Mouse (Mus musculus) kidney, adult 8-10 months (tissue): ENCODE results near the gene Ythdf1.

Source experiments
- DNase-seq, 2 experiments: peaks; one replicate each; pipeline ENCODE4 v3.0.0; 2022

Gene Ythdf1

DNA sequence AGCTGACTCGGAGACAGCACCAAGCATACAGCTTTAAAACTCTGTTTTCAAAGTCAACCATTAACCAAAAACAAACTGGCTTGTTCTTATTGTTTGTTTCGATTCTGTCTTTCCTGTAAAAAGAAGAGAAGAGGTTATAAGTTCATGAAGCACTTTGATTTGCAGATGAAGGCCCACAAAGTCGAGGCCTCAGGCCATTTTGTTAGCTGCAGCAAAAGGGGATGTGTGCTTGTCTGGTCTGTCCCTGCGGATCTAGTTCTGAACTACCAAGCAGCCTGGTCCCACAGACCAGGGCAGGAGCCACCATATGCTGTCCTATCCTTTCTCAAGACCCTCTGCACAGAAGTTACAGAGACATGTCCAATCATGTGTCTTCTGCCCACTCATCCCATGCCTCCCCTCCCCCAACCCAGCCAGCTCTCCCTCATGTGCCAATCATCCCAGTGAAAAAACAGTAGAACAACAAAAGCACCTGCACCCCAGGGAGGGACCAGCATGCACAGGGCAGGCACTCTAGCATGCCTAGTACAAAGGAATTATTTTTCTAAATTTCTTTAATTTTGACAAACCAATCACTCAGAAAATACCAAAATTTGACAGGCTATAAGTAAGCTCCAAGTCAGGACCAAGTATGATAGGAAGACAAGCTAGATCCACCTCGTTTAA lies 15.1 kb downstream of the Ythdf1 start:
- DNase-seq, result no peak

DNA sequence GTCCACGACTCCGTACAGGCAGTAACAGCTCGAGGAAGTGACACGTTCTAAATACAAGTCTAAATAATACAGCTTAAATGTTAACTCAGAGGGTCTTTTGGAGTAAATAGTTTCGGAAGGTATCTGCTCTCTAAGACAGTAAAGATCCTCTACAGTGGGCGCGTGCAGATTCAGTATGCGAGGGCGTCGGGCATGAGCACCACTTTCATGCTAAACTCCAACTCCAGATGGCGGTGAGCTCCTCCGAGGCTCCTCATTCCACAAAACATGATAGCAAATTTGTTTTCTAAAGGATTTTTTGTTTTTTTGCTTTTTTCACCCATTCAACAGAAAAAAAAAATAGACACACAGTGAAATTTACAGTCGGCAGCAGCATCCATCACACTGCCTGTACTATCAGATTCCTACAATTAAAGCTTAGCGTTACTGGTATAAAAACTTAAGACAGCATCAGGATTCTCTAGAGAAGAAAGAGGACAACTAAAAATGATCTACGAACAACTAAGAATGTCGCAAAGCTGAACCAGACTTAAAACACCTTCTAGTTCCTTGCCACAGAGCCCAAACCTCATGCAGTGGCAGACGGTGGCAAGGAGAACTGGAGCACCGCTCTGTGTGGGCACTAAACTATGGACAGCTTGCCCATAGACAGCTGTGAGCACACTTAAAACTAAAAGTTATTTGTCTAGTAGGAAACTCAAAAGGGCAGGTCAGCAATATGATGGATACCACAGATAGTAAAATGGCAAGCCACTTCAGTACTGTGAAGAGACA lies 16.1 kb downstream of the Ythdf1 start:
- no peak for DNase-seq

DNA sequence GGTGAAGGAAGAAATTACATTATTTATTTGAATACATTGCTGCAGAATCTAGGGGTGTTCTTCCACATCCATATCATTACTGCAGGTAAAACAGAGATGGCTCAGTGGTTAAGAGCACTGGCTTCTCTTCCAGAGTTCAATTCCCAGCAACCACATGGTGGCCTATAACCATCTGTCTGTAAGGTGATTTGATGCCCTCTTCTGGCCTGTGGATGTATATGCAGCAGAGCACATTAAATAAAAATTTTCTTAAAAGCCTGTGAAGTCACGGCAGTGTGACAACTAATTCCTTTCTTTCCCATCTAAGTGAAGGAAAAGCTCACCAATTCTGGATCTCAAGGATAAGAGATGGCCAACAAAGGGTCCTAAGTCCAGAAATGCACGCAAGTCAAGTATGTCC lies 18.7 kb downstream of the Ythdf1 start:
- no peak for DNase-seq

DNA sequence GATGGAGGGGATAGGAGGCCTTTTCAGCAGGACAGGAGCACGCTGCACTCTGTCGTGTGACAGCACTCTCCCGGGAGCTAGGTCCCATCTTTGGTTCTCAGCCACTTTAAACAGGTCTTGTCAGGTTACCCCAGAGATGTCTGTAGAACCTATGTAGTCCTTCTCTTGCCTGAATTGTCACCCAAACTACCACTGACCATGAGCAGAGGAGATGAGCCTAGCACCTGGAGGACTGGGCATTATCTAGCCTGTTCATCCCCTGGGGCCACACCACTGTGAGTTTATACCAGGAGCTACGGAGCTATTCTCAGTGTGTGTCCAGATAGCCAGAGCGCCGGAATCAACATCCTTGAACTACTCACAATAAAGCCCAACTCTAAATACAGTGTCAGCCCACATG lies 22.9 kb downstream of the Ythdf1 start:
- DNase-seq, result no peak

DNA sequence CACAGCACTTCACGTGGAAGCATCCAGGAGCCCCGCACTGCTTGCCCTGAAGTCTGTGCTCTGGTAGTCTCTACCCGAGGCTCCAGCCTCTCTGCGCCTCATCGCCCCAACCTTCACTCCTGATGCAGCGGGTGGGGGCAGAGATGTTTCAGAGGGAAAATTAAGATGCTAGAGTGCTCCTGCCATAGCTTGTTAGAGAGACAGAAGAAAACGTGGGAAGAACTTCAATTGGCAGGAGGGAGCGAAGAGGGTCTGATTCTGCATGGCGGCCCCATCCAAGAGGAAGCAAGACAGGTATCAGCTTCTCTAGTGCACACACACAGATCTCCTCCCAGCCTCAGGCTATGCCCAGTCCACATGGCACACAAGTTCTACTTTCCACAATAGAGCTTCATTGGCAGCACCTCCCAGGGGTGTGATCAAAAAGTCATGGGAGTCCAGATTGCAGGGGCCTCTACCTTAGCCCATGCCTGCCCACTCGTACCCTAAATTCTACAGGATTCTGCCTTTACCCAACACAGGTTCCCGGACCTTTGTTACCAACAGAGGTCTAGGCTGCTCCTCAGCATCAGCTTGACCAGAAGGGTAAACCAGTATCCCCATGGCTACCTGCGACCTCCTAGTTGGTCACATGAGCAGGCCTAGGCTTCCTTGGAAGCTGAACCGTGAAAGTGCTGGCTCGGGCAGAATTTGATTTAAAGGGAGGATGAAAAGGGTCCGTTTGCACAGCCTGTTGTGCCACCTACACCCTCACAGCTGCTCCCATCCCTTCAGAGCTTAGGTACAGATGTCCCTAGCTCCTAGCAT lies 23.7 kb downstream of the Ythdf1 start:
- DNase-seq, result no peak

DNA sequence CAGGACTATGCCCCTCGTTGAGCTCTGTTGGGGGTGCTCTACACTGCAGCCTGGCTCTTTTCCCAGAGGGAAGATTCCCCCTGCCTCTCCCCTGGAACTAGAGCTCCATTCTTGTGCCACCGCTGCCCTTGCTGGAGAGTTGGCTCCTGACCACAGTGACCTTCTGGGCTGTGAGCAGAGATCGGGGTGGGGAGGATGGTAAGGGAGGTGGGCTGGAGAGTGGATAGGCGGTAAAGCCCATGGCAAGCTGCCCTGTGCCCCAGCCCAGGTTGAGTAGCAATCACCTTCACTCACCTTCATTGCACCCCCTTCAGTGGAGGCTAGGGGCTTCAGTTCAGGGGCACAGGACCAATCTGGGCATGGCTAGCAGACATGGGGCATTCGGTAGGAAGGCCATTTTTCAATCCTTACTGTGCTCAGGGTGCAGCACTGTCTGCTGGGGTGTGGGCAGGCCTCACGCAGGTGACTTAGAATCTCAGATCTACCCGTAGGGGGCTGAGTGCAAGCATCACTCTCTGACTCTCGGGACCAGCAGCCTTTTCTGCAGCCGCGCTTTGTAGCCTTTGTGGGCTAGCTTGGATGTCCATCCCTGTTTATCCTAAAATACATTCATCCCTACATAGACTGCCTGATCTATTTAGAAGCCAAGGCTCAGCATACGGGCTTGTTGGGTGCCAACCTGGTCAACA lies 24.8 kb downstream of the Ythdf1 start:
- DNase-seq, result no peak

DNA sequence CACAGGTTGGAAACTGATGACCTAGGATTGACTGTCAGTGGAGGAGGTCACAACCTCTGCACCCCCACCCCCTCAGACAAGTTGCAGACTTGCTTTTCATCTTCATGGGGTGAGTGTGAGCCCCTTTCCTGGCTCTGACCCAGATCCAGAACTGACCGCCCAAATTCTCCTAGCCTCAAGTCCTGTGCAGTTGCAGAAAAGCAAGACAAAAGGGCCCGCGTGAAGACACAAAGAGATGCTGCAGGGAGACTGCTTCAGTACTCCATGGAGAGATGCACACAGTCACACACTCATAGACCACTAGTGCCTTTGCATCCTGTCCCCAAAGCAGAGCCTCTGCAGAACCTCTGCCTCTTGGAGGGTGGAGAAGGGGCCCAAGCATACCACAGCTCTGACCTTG lies 25.4 kb downstream of the Ythdf1 start:
- DNase-seq, result no peak

DNA sequence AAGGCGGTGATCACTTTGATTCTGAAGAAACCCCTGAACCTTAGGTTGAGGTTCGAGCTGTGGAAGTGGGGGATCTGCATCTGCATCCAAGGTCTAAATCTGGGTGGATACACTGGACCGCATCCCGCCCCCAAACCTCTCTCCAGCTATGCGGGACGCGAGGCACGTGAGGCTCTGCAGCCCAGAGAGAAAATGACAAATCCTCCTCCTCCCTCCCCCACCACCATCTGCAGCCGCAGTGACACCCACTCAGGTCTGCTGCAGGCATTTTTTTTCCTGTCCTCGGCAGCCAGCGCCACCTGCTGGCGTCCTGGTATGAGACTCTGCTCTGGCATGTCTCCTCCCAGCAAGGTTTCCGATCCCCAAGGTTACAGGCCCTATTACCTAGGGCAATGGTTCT lies 26.0 kb downstream of the Ythdf1 start:
- peak; percentile 32 to 43 for DNase-seq

DNA sequence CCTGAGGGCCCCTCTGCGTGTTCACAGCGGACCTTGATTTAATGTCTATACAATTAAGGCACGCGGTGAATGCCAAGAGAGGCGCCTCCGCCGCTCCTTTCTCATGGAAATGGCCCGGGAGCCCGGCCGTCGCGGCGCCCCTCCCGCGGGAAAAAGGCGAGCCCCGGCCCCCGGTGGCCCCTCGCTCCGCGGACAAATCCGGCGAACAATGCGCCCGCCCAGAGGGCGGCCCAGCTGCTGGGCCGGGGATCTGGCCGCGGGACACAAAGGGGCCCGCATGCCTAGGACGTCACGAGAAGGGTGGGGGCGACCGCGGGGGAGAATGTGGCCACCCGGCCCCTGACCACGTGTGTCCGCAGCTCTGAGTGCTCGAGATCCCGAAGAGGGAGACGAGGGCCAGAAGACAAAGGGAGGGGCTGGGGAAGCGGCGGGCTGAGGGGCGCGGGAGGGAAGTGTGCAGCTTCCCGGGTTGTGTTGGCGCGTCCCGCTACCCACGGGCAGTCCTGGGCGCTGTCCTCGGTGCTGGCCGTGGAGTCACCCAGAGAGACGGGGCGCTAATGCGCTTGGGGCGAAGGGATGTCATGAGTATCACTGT lies 26.6 kb downstream of the Ythdf1 start:
- peak; percentile 8 to 25 for DNase-seq

DNA sequence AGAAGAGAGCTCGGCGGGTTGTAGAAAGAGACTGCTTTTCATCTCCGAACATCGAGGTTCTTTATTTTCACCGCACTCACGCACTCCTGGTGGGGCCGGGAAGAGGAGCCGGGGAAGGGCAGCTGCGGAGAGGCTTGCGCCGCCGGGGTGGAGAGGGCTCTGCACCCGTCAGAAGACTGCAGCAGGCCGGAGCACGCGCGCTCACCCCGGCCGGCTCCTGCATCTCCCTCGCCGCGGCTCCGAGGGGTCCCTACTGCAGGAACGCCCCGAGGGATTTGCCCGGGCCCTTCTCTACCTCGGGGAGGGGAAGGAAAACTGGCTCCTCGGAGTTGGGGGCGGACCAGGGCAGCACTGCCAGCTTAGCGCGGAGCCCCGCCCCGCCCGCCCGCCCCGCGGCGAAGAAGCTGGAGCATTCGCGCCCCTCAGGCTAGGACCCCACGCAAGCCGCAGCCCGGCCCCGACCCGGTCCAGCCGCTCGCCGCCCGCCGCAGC lies 27.2 kb downstream of the Ythdf1 start:
- no peak for DNase-seq

DNA sequence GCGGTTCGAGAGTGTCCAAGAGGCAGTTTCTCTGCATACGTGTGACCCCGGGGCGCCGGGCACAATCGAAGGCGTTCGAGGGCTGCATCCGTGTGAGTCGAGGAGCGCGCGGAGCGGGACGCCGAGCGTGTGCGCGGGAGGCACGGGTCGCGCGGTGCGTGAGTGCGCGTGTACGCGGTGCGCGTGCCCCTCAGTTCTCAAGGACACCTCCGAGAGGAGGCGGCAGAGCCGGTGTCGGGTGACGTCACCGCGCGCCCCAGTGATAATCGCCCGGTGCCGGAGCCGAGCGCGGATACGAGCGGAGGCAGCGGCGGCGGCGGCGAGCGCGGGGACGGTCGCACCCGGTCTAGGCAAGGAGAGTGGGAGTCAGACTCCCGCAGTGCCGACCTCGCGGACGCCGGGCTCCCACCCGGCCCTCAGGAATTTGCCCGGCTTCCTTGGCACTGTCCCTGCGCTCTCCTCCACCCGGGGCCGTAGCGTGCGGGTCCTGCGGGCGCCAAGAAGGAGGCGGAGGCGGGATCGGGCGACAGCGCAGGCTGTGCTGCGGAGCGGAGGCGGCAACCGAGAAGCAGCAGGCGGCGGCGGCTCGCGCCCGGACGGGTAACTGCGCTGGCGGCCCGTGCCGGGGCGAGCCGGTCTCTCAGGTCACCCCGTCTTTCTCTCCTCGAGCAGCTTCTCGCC lies 27.8 kb downstream of the Ythdf1 start:
- no peak for DNase-seq

DNA sequence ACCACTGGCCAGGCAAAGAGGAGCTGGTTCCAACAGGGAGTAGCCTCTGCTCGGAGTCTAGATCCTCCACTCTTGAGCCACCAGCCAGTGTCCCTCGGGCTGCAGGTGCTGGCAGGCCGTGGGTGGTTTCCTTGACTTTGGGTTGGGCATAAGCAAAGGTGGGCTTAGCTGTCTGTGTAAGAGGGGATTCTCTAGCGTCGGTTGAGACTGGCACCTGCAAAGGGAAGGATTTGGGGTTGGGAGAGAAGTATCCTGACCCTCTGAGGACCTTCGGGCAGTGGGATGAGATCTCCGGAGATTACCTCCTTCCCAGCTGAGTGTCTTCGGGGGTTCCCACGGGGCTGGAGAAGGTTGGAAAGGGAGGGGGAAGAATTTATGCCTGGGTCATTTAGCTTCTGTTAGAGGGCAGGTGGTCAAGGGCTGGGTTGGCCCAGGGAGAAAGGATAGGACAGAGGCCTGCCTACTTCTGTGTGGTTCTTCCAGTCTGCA lies 28.9 kb downstream of the Ythdf1 start:
- DNase-seq, result no peak

DNA sequence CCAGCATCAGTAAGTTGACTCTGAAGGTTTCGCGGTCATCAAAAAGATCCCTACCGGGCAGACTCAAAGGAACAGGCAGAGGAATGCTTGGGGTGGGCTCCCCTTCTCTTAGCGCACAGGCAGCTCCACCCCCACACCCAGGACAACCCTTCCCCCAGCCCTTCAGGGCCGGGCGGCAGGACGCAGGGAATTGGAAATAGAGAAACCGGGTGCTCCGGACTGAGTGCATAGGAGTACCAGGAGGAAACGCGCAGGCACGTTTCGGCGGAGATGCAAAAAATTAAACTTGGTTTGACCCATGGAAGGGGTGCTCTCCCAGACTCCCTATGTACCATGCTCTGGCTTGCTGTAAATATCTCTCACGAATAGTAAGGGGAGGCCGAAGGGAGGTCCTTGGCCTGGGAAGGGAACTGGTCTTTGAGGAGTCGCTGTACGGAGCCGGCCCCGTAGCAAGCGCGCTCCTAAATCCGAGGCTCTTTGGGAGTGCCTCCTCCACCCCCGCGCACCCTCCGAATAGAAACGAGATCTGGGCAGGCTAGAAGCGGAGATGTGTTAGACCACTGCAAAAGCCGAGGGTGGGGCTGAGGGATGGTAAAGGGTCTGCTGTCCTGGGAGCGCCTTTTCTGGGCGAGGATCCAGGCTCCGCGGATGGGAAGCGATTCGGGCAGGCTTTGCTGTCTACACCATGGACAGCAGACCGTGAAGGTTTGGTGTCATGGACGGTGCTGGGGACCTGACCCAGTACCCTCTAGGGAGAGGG lies 29.5 kb downstream of the Ythdf1 start:
- DNase-seq, result no peak

DNA sequence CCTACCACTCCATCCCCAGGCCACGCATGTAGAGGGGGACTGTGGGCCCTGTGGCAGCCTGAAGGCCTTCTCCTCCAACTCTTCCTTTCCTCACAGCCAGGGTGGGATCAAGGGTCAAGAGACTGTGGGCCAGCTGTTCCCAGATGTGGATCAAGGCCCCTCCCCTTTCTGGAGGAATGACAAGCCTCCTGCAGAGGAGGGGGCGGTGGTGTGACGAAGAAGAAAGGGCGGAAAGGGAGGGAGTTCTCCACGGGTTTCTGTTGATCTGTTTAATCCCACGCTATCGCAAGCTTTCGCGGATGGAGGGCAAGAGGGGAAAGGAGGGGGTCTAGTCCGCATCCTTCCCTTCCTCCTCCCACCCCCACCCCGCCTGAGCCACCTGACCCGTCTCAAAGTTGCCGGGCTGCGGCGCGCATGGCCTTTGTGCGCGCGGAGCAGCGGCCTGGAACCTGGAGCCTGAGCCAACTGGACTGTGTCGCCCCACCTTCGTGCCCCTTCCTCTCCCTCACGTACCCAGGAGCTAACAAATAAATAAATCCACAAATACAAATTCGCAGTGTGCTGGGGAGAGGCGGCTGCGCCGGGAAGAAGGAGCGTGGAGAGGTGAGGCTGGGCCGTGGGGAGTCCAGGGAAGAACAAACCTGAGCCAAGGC lies 30.2 kb downstream of the Ythdf1 start:
- DNase-seq, result no peak

DNA sequence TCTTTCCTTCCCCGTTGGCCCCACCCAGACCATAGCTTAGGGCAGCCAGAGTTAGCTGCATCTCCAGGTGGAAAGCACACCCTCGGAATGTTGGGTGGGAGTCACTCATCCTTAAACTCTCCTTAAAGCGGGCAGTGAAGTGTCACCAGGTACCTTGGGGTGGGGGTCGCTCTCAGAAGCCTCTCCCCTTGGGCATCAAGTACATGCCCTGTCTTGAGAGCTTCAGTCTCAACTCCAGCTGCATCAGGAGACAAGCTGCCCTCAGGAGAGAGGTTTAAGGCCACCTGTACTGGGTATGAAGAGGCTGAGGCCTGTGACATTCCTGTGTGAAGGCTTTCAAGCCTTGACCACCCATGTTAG lies 30.8 kb downstream of the Ythdf1 start:
- DNase-seq, result no peak

DNA sequence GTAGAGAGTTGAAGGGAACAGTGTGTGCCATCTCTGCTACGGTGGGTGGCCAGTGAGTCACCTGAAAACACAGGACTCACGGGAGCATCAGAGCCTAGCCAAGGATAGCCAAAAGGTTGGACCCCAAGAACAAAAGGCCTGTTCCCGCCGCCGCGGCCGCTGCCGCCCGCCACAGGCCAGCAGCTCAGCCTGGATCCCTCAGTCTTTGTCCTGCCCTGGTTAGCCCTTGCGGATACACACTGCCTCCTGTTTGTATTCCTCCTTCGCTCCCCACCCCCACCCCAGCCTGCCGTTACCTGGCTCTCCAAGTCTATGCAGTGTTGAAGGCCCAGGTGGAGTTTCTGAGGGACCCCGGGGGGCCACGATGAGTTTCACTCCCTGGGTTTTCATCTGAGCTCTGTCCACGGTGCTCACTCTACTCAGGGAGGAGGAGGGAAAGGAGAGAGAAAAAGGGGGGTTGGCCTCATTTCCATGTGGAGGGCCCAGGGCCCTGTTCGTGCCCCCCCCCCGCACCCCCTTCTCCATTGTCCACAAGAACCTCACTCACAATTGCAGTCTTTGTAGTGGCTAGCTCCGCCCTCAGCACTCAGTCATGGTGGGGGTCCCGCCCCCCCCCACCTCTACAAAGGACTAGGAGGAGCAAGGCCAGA lies 31.4 kb downstream of the Ythdf1 start:
- no peak for DNase-seq

DNA sequence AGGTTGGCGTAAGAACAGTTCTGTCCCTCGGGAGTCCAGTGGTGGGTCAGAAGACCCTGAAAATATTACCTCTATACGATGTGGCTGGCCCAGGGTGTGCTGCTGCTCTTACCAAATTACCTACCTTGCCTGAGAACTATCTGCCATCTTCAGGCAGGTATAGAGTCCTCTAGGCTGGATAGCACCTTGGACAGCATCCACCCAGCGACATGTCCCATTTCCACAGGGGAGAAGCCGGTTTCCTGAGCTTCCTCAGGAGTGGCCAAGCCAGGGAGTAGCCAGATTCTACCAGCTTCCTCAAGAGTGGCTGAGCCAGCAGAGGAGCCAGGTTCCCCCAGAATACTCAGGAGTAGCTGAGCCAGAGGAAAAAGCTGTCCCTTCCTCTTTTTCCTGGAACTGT lies 35.5 kb downstream of the Ythdf1 start:
- no peak for DNase-seq

DNA sequence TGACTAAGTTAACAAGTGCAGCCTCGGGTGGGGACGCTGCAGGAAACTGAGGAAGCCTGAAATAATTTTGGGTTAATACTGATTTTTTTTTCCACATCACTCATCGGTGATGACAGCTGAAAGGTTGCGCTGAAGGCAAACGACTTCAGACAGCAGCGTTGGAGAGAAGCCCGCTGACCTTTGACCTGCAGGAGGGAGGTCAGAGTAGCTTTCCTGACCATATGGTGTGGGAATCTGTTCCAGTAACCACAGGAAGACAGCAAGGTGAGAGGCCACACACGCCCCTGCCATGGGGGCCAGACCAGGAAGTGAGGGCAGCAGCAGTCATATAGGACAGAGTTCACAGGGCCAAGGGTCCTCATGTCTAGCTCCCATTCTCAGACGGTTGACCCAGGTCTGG lies 39.5 kb downstream of the Ythdf1 start:
- no peak for DNase-seq

DNA sequence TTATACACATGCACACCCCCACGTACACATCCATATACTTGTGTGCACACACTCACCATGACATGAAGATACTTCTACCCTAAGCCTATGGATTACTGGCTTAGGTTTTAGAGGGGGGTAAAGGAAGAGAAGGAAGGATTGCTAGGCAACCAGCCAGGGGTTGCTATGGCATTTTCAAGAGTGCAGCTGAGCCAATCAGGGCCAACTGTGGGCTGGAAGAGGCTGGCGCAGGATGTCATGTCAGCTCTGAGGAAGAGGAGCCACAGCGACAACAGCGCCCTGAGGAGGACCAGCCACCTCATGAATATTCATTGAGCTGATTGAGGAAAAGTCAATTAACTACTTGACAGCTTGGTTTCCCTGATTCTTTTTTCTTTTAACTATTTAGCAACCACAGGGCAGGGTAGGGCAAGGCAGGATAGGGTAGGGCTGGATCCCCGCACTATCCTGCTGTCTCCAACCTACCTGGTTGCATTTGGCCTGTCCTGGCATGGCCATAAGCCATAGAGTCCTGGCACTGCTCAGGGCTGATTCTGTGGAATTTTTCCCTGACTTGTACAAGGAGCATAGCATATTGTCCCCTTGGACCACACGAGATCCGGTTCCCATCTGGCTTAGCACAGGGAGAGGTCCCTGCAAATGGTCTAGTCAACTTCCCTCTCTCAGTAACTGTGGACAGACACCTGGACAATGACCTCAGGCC lies 41.2 kb downstream of the Ythdf1 start:
- no peak for DNase-seq
